Mouse (Mus musculus): ENCODE results near the gene Arpc1b.

GRCm38 (mm10) chr5:145140611-145141010 lies 26.6 kb downstream of the Arpc1b start:
- no peak for TF ChIP-seq CTCF (IDR thresholded peaks at IDR 0.05; ENCODE audit: low read depth, low read length)
- no peak for TF ChIP-seq GATA1 (IDR thresholded peaks at IDR 0.05; ENCODE audit: borderline replicate concordance, low read length)
- TF ChIP-seq TAL1 (conservative IDR thresholded peaks at IDR 0.05; ENCODE audit: low read depth, low read length), result no peak
- TF ChIP-seq POLR2AphosphoS5 (IDR thresholded peaks at IDR 0.05; ENCODE audit: insufficient replicate concordance, low read depth, low read length), result no peak
- TF ChIP-seq GATA2 (IDR thresholded peaks at IDR 0.05; ENCODE audit: borderline replicate concordance, low read depth, low read length), result no peak

All from G1E (cell line).